ENCODE assay signal across 8 mouse cellular contexts in genomic region chr11:97343619-97344018, GRCm38 (mm10). TPM values are rescaled to one million over a fixed set of nuclear protein-coding genes. Genes with fewer than 3 reads are reported as not detected.
DNase-seq lines count a peak whose midpoint lies in the region; ATAC-seq and TF ChIP-seq lines count a peak whose summit lies in the region.

No protein-coding gene starts in this region.

- no peak overlapping the region for H3K27ac ChIP-seq in kidney, adult 2 months (ENCODE audit: insufficient read depth, low read depth, low read length)
- no peak overlapping the region for H3K27ac ChIP-seq in liver, embryonic 16.5 days (ENCODE audit: low read length)
- no peak overlapping the region for H3K27ac ChIP-seq in forebrain, embryonic 11.5 days (ENCODE audit: low read depth, low read length)

- peak; percentile 41 for DNase-seq in kidney, adult 2 months
- DNase-seq in kidney, adult 11 months = no peak
- DNase-seq in adrenal gland, postnatal 25 days = peak; percentile 49
- peak; percentile 25 to 35 for DNase-seq in heart, postnatal 14 days
- peak; percentile 59 for DNase-seq in splenic B cell, adult 2 months (ENCODE audit: low read depth, low spot score)
- no peak for DNase-seq in forebrain, embryonic 11.5 days (ENCODE audit: low spot score)
- DNase-seq in ovary, postnatal 14 days (ENCODE audit: low spot score) = no peak

- peak; percentile 58 for TF ChIP-seq CTCF in kidney, adult 2 months (conservative IDR thresholded peaks at IDR 0.05; ENCODE audit: insufficient read depth, insufficient read length, low read depth, low read length)

- H3K4me2 ChIP-seq in liver, embryonic 16.5 days (ENCODE audit: low read depth, low read length) = peak overlapping the region; percentile 18; the same call in 1 of the 2 replicates
- H3K4me2 ChIP-seq in forebrain, embryonic 11.5 days (ENCODE audit: low read depth, low read length, severe bottlenecking) = no peak overlapping the region

- intact Hi-C loops in heart, postnatal 14 days (cut with DNase I) = no loop called here

- H3K4me1 ChIP-seq in kidney, adult 2 months (ENCODE audit: control insufficient read depth, insufficient read depth, low read length) = peaks cover 2% of the 10 kb centered on the region; the same call in 1 of the 2 replicates
- no peaks in the 10 kb centered on the region; the same call in 1 of the 2 replicates for H3K4me1 ChIP-seq in liver, embryonic 16.5 days (ENCODE audit: control insufficient read depth, low read depth, low read length)
- H3K4me1 ChIP-seq in forebrain, embryonic 11.5 days (replicated peaks; ENCODE audit: control insufficient read depth, insufficient read depth, low read length) = 0 out of 2 replicates have a peak, but pooled peaks cover 2% of the 10 kb centered on the region

- no peak overlapping the region for H3K9ac ChIP-seq in liver, embryonic 16.5 days (ENCODE audit: low read depth, low read length)
- H3K9ac ChIP-seq in forebrain, embryonic 11.5 days (ENCODE audit: low read length) = no peak overlapping the region

- H3K4me3 ChIP-seq in kidney, adult 2 months (ENCODE audit: insufficient read depth, low read depth, low read length) = no peak overlapping the region
- H3K4me3 ChIP-seq in liver, embryonic 16.5 days (ENCODE audit: low read depth, low read length) = no peak overlapping the region
- no peak overlapping the region for H3K4me3 ChIP-seq in forebrain, embryonic 11.5 days (ENCODE audit: low read depth, low read length)

- 0 out of 2 replicates have a peak, but pooled peaks have one; percentile 24 for ATAC-seq in liver, embryonic 16.5 days (ENCODE audit: low read depth)
- ATAC-seq in forebrain, embryonic 11.5 days (replicated peaks; ENCODE audit: low FRiP score) = no peak

- H3K36me3 ChIP-seq in kidney, adult 2 months (ENCODE audit: control insufficient read depth, insufficient read depth, low read length) = no peaks in the 10 kb centered on the region
- H3K36me3 ChIP-seq in liver, embryonic 16.5 days (ENCODE audit: control insufficient read depth, insufficient read depth) = no peaks in the 10 kb centered on the region
- no peaks in the 10 kb centered on the region for H3K36me3 ChIP-seq in splenic B cell, adult 2 months (ENCODE audit: control insufficient read depth, insufficient read depth, low read length, poor library complexity, severe bottlenecking)
- no peaks in the 10 kb centered on the region for H3K36me3 ChIP-seq in forebrain, embryonic 11.5 days (ENCODE audit: control insufficient read depth, insufficient read depth, low read length)

- no peaks in the 10 kb centered on the region for H3K27me3 ChIP-seq in kidney, adult 2 months (replicated peaks; ENCODE audit: control insufficient read depth, insufficient read depth, low read length)
- no peaks in the 10 kb centered on the region for H3K27me3 ChIP-seq in liver, embryonic 16.5 days (ENCODE audit: control insufficient read depth, insufficient read depth, low read depth, low read length)
- H3K27me3 ChIP-seq in splenic B cell, adult 2 months (ENCODE audit: control insufficient read depth, insufficient read depth, low read length, poor library complexity, severe bottlenecking) = no peaks in the 10 kb centered on the region
- peaks cover 2% of the 10 kb centered on the region; the same call in 1 of the 2 replicates for H3K27me3 ChIP-seq in forebrain, embryonic 11.5 days (ENCODE audit: control insufficient read depth, insufficient read depth, low read length)

- TF ChIP-seq POLR2A in kidney, adult 2 months (IDR thresholded peaks at IDR 0.05; ENCODE audit: low read depth, low read length) = no peak

- no peaks in the 10 kb centered on the region for H3K9me3 ChIP-seq in liver, embryonic 16.5 days (replicated peaks; ENCODE audit: control insufficient read depth, low read length)
- no peaks in the 10 kb centered on the region for H3K9me3 ChIP-seq in forebrain, embryonic 11.5 days (ENCODE audit: control insufficient read depth, low read length)

- 32% methylated on average over 17 of the region's 17 CpGs for WGBS in kidney, adult 2 months
- WGBS in liver, embryonic 16.5 days (ENCODE audit: insufficient replicate concordance) = 28% methylated on average over 17 of the region's 17 CpGs
- WGBS in forebrain, embryonic 11.5 days = 25% methylated on average over 17 of the region's 17 CpGs

RNA-seq across cellular contexts. Expression of gene Gpr179, which starts 8.3 kb away (rescaled TPM):
- polyA plus RNA-seq in kidney, adult 2 months (2012; rRNA removed) = 0.08 TPM in 2 replicates
- total RNA-seq in adrenal gland, postnatal 25 days (2021) = 1.8 and 4.7 TPM in 2 replicates
- under 1 TPM; 0.02 to 0.05 TPM for total RNA-seq in heart, postnatal 14 days (2021)
- polyA plus RNA-seq in liver, embryonic 16.5 days (2015; fragmentation: Nextera tagmentation; extraction: Ambion mirVana) = not detected in 2 replicates
- 0.03 TPM in 2 replicates for polyA plus RNA-seq in forebrain, embryonic 11.5 days (2014; fragmentation: Nextera tagmentation; extraction: Ambion mirVana)

RNA-seq across cellular contexts. Expression of gene Socs7, which starts 18.7 kb away (rescaled TPM):
- 12.9 and 13.5 TPM in 2 replicates for polyA plus RNA-seq in kidney, adult 2 months (2012; rRNA removed)
- total RNA-seq in adrenal gland, postnatal 25 days (2021) = 21.0 and 27.5 TPM in 2 replicates
- total RNA-seq in heart, postnatal 14 days (2021) = 10 to 100 TPM; 16.1 to 19.6 TPM
- polyA plus RNA-seq in liver, embryonic 16.5 days (2015; fragmentation: Nextera tagmentation; extraction: Ambion mirVana) = 1.0 and 1.1 TPM in 2 replicates
- 4.3 and 4.5 TPM in 2 replicates for polyA plus RNA-seq in forebrain, embryonic 11.5 days (2014; fragmentation: Nextera tagmentation; extraction: Ambion mirVana)

RNA-seq across cellular contexts. Expression of gene Mrpl45, which starts 28.1 kb away (rescaled TPM):
- 20.4 and 25.5 TPM in 2 replicates for polyA plus RNA-seq in kidney, adult 2 months (2012; rRNA removed)
- total RNA-seq in adrenal gland, postnatal 25 days (2021) = 25.9 and 31.6 TPM in 2 replicates
- total RNA-seq in heart, postnatal 14 days (2021) = 10 to 100 TPM; 42.7 to 51.2 TPM
- polyA plus RNA-seq in liver, embryonic 16.5 days (2015; fragmentation: Nextera tagmentation; extraction: Ambion mirVana) = 21.2 and 25.6 TPM in 2 replicates
- polyA plus RNA-seq in forebrain, embryonic 11.5 days (2014; fragmentation: Nextera tagmentation; extraction: Ambion mirVana) = 55.9 and 59.9 TPM in 2 replicates

Comparison
In these comparisons a context has a peak if more than half of its experiments do, and no peak if none do; other contexts are left out.
1. DNase-seq: peak in kidney, adult 2 months (single experiment), adrenal gland, postnatal 25 days (single experiment), heart, postnatal 14 days (2 of 2) and splenic B cell, adult 2 months (single experiment); none in kidney, adult 11 months (single experiment), forebrain, embryonic 11.5 days (single experiment) and ovary, postnatal 14 days (single experiment).